Mouse (Mus musculus) cerebellum, adult 18-20 months (tissue): ENCODE results near the gene Folr2.
A peak's percentile ranks its signal among the peaks of the same experiment; 100 is the strongest.

ENCODE experiments used
- DNase-seq, 2 experiments: peaks; one replicate each; pipeline ENCODE4 v3.0.0; 2021

Folr2 gene

GRCm38 (mm10) chr7:101857094-101857493, at the start of gene Folr2:
TSS of gene Folr2 (minus strand) at chr7:101857194.
- no peak for DNase-seq

GRCm38 (mm10) chr7:101906696-101907095, 49.7 kb upstream of the Folr2 start:
- DNase-seq, result no peak

DNA sequence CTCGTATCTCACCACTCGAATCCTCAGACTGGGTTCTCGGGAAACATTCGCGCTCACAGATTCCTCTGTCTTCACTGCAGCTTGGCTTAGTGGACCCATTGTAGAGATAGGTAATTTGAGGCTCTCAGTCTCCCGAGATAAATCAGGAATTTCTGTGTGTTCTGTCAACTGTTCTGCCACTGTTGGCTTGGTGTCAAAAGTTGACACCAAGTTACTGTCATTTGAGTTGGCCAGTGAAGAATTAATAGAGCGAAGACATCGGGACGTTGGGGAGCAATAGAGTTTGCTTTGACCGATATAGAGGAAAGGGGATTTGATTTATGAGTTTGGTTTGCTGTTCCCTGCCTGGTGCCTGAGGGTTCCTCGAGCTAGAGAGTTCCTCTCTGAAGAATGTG, 49.3 kb upstream of the Folr2 start, which contains the start of gene Tomt:
TSS of gene Tomt (minus strand) at position 73 of the 395 bp plus-strand sequence.
- no peak for DNase-seq

GRCm38 (mm10) chr7:101905561-101906286, 48.7 kb upstream of the Folr2 start, which contains the start of gene Lamtor1:
TSS of gene Lamtor1 (plus strand) at chr7:101905904.
- peak; percentile 99 to 100 for DNase-seq

GRCm38 (mm10) chr7:101902846-101903245, 45.9 kb upstream of the Folr2 start:
- DNase-seq, result no peak

DNA sequence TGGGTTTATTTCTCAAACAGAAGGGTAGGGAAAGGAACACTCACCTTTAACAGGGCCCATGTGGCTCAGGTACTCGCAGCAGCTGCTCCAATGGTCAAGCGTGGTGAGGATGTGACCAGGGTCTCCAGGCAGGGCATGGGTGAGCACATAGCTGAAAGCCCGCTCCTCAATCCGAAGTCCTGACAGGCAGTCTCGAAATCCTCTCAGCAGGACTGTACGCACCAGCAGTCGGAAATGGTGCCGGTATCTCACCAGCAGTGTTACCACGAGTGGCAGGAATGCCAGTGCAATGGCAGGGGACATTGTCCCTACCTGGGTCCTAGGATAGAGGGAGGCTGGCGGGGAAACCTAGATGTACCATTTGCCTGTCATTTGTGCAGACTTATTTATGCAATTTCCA, 45.0 kb upstream of the Folr2 start:
- no peak for DNase-seq

- no peak for DNase-seq
These were observed 43.5 kb upstream of the Folr2 start for GRCm38 (mm10) chr7:101900331-101901097.

DNA sequence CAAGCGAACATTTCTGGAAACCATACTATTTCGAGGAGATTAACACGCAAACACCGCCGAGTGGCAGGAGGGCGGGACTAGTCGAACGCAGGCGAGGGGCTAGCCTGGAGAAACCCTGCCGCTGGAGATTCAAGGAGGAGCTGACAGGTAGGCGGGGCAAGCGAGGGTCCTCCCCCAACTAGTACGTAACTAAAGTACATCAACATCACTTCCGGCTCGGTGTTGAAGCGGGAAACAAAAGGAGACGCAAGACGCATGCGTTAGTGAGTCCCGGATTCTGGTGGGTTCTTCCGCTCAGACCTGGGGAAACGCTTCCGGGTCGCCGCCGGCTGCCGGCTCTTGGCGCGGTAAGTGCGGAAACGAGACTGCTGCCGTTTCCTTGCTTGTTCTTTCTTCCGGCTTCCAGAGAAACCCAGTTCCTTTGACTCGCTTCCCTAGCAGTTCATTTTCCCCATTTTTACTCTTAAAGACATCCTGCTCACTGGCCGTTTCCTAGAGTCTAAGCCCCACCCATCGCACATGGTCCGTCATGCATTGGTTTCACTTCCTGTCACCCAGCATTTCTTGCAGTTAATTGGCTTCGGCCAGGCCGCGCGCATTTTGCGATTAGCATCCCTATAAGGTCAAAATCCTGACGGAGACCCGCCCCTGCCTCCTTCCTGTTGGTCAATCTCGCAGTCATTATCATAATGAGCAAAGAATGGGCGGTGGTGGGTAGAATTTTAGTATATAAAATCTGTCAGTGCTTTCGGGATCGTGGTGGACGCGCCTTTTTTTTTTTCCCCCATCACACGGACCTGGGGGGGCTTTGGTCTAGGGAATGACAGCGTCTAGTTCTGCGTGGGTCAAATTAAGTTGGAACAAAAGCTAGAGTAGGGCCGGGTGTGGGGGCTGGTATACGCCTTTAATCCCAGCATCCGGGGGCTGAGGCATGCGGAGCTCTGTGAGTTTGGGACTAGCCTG, 39.4 kb upstream of the Folr2 start:
- peak; percentile 95 to 99 for DNase-seq

- DNase-seq, result no peak
These were observed 38.7 kb upstream of the Folr2 start for GRCm38 (mm10) chr7:101895695-101896094.

GRCm38 (mm10) chr7:101888460-101888859, 31.5 kb upstream of the Folr2 start:
- DNase-seq, result no peak

GRCm38 (mm10) chr7:101886274-101886673, 29.3 kb upstream of the Folr2 start:
- no peak for DNase-seq

DNA sequence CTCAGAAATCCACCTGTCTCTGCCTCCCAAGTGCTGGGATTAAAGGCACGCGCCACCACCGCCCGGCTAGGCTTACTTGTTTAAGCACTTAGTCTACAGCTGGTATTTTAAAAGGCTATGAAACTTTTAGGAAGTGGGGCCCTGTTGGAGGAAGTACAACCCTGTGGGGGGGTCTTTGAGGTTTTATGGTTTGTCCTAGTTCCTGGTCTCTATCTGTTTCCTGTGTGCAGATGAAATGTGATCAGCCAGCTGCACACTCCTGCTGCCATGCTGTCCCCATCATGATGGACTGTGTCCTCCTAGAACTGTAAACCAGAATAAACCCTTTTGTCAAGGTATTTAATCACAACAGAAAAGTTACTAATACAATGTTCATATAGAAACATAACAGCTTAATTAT, 27.2 kb upstream of the Folr2 start:
- no peak for DNase-seq

DNA sequence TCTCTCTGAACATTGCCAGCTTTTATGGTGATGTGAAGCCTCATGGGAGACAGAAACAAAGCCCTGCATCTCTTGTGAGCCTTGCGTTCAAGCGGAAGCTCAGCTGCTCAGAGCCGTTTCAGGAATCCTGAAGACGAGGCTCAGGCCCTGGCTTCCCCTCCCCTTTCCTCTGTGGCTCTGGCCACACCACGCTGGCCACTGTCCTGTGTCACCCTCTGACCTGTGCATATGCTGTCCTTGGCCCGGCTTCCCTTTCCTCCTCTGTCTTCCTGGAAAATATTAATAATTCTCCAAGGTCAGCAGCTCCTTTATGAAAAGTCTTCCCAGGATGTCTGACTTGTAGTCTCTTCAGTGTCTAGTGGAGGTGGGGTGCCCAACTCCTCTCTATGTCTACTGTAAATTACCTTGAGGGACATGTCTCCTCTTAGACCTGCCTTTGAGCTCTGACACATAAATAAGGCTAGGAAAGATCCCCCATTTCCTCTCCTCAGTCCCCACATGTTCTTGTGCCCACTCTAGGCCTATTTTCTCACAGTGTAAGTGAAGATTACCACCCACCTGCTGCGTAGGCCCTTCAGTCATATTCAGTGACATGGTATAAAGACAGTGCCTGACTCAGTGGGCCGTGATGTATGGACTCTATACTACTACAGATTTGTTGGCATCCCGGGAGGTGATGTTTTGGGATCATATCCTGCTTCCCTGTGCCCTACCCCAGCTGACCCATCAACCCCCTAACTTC, 25.6 kb upstream of the Folr2 start:
- no peak for DNase-seq

GRCm38 (mm10) chr7:101880855-101881254, 23.9 kb upstream of the Folr2 start:
- no peak for DNase-seq

DNA sequence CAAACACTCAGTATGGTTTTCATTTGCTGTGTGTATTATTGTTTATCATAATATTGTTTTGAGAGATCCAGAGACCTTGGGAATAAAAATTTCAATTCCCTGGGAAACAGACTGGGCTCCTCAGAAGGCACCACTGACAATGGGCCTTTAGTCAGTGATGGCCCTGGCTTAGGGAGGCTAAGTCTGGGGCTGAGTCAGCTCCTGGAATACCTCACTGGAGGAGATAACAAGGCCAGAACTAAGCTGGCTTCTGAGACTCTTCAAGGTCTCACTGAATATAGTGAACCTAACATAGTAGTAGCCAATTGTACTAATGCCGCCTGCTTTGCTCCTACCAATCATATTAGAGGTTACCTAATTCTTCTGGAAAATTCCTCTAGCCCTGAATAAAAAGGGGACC, 19.0 kb upstream of the Folr2 start:
- DNase-seq, result no peak

DNA sequence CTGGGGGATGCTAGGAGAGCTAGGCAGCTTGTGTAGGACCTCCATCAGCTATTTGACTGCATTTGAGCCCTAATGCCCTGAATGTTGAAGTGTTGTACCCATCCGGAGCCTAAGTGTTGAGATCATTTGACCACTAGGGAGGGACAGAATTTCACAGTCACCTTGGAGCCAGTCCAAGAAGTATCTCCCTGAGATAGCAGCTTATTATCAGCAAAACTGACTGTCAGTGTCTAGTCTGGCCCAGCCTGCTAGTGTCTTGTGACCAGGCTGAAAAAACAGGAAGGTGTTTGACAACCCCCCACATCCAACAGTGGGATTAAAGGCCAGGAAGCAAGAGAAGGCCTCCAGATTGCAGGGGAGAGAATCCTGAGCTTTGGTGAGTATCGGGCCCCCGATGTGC, 14.3 kb upstream of the Folr2 start:
- no peak for DNase-seq

GRCm38 (mm10) chr7:101870629-101871028, 13.6 kb upstream of the Folr2 start, which contains the start of gene Folr1:
TSS of gene Folr1 (minus strand) at chr7:101870788.
- DNase-seq, result no peak

DNA sequence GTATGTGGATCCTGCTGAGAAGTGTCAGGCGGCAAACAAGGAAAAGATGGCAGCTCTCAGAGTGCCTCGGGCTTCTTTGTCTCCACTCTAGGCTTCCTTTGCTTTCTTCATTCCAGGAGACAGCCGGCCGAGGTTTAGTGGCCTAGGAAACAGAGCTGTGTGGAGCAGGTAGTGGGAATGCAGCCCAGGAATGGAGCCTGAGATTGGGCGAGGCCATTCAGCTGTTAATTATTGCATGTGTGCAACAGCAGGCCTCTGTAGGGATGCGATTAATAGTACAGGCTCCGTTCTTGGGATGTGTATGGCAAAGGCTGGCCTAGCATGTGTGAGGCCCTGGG, 12.1 kb upstream of the Folr2 start:
- DNase-seq, result no peak

DNA sequence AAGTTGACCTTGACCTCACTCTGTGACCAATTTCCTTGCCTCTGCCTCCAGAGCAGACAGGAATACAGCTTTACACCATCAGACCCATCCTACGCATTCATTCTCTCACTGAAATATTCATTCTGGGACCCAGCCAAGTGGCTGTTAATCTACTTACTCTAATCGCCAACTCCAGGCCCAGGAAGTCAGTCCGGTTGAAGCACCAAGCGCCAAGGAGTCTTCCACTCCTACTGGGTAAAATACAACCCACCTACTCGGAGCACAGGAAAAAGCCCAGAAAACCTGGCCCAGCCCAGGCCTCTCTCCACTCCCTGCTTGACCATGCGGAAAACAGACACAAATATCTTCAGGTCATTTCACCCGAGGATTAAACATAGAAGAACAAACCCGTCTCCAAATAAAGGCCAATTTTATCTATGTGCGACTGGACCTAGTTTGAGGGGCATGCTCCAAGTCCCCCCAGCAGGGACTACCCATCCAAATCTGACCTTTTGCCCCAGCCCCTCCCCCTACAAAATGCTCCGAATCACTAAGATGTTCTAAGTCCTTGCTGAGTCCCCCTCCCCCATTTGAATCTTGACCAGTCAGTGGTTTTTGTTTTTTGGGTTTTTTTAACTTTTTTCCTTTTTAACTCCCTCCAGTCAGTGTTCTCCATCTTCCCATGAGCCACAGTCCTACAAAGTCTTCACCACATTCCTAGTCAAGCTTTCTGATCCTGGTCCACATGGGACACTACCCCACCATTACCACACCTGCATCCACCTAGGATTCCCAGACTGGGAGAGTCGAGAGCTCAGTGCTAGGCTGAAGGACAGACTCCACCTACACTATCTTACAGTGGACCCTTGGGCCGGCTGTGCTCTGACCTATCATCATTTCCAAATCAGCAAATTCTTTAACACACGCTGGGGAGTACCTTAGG, 11.5 kb upstream of the Folr2 start:
- DNase-seq, result no peak

DNA sequence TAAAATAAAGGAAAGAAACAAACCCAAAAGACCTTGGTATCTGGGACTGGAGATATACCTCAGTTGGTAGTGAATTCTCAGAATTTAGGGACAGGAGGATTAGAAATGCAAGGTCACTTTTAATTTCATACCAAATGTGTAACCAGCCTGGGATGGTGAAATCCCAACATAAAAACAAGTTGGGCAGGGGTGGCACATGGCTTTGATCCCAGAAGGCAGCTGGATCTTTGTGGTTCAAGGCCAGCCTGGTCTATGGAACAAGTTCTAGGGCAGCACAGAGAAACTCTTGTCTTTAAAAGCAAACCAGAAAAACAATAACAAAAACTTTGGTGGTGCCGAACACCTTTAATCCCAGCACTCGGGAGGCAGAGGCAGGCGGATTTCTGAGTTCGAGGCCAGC, 10.5 kb upstream of the Folr2 start:
- no peak for DNase-seq
